Mouse (Mus musculus) lung, postnatal 0 days (tissue): ENCODE data around the gene Pde4d.

ENCODE experiments used
- CTCF ChIP-seq: IDR thresholded peaks from 2 replicates; pipeline ENCODE4 v1.5.1; 2016; ENCODE audit warnings: antibody characterized with exemption, mild to moderate bottlenecking
- EP300 ChIP-seq: IDR thresholded peaks from 2 replicates; pipeline ENCODE4 v1.6.1; 2016; ENCODE audit warnings: antibody characterized with exemption, mild to moderate bottlenecking, control low read depth

DNA sequence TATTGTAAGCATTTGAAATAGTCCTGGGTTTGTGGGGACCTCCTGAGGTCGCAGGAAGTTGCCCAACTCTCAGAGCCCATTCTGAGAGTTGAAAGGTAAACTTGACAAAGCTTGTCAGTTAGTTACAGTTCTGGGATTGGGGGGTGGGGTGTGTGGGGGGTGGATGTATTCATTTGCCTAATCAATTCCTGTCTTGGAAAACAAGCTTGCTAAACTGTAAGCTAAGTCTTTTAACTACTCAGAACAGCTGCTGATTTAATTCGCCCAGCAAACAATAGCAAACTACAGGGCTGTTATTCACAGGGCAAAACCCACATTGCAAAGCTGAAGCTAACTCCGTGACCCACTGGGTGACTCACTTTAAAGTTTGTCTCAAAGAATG lies 1183.3 kb downstream of the Pde4d start:
- TF ChIP-seq EP300 = no peak
- TF ChIP-seq CTCF = no peak
